ENCODE assay signal across 8 mouse cellular contexts in genomic region chr17:25835301-25835700, GRCm38 (mm10). TPM values are rescaled to one million over a fixed set of nuclear protein-coding genes. Genes with fewer than 3 reads are reported as not detected.
DNase-seq lines count a peak whose midpoint lies in the region; ATAC-seq lines count a peak whose summit lies in the region.

No protein-coding gene starts in this region.

- H3K9me3 ChIP-seq in heart, embryonic 10.5 days = no peaks in the 10 kb centered on the region
- no peaks in the 10 kb centered on the region for H3K9me3 ChIP-seq in neural tube, embryonic 11.5 days (ENCODE audit: control insufficient read depth, low read length)
- no peaks in the 10 kb centered on the region for H3K9me3 ChIP-seq in liver, embryonic 13.5 days (replicated peaks)

- H3K4me1 ChIP-seq in heart, embryonic 10.5 days = peaks cover 77% of the 10 kb centered on the region
- peaks cover 61% of the 10 kb centered on the region for H3K4me1 ChIP-seq in neural tube, embryonic 11.5 days (ENCODE audit: control insufficient read depth, insufficient read depth, low read length)
- peaks cover 87% of the 10 kb centered on the region for H3K4me1 ChIP-seq in liver, embryonic 13.5 days (replicated peaks)

- 96% methylated on average over 7 of the region's 7 CpGs for WGBS in heart, embryonic 10.5 days
- 94% methylated on average over 7 of the region's 7 CpGs for WGBS in neural tube, embryonic 11.5 days
- WGBS in liver, embryonic 13.5 days (ENCODE audit: insufficient replicate concordance) = 74% methylated on average over 7 of the region's 7 CpGs

- peaks cover 59% of the 10 kb centered on the region for H3K36me3 ChIP-seq in heart, embryonic 10.5 days
- peaks cover 28% of the 10 kb centered on the region for H3K36me3 ChIP-seq in neural tube, embryonic 11.5 days (ENCODE audit: control insufficient read depth, insufficient read depth, low read length)
- peaks cover 62% of the 10 kb centered on the region for H3K36me3 ChIP-seq in liver, embryonic 13.5 days

- no peak for DNase-seq in heart, embryonic 10.5 days (ENCODE audit: low spot score)
- no peak for DNase-seq in heart, adult 18-20 months
- DNase-seq in neural tube, embryonic 11.5 days (ENCODE audit: low spot score) = no peak
- DNase-seq in neural tube, embryonic 10.5 days (ENCODE audit: extremely low spot score, low spot score) = no peak
- no peak for DNase-seq in liver, embryonic 13.5 days
- no peak for DNase-seq in spleen, adult 12 weeks (ENCODE audit: low spot score)
- DNase-seq in left cerebral cortex, adult 8-10 months (ENCODE audit: low spot score in 2 of 2) = no peak
- DNase-seq in ovary, postnatal 36 days (ENCODE audit: low spot score) = no peak

- no peaks in the 10 kb centered on the region for H3K27me3 ChIP-seq in heart, embryonic 10.5 days (ENCODE audit: insufficient read depth, poor library complexity, severe bottlenecking)
- no peaks in the 10 kb centered on the region for H3K27me3 ChIP-seq in neural tube, embryonic 11.5 days (ENCODE audit: control insufficient read depth, insufficient read depth, low read length)
- no peaks in the 10 kb centered on the region for H3K27me3 ChIP-seq in liver, embryonic 13.5 days

- no peak overlapping the region for H3K9ac ChIP-seq in neural tube, embryonic 11.5 days (ENCODE audit: low read length)
- 0 out of 2 replicates have a peak overlapping the region, but pooled peaks have one; percentile 92 for H3K9ac ChIP-seq in liver, embryonic 13.5 days

- ATAC-seq in neural tube, embryonic 11.5 days (ENCODE audit: insufficient read depth, low FRiP score, low TSS enrichment) = no peak
- ATAC-seq in liver, embryonic 13.5 days (ENCODE audit: low read depth) = no peak

- peak overlapping the region; percentile 86 for H3K4me3 ChIP-seq in heart, embryonic 10.5 days
- no peak overlapping the region for H3K4me3 ChIP-seq in neural tube, embryonic 11.5 days (ENCODE audit: low read depth, low read length)
- H3K4me3 ChIP-seq in liver, embryonic 13.5 days (replicated peaks) = no peak overlapping the region

- H3K4me2 ChIP-seq in neural tube, embryonic 11.5 days (ENCODE audit: low read depth) = peak overlapping the region; percentile 96; the same call in 1 of the 2 replicates
- H3K4me2 ChIP-seq in liver, embryonic 13.5 days = peak overlapping the region; percentile 99

- no peak overlapping the region for H3K27ac ChIP-seq in heart, embryonic 10.5 days
- no peak overlapping the region for H3K27ac ChIP-seq in neural tube, embryonic 11.5 days (ENCODE audit: low read depth, low read length)
- no peak overlapping the region for H3K27ac ChIP-seq in liver, embryonic 13.5 days

RNA-seq across cellular contexts. Expression of gene Rhbdl1, which starts 1.8 kb away (rescaled TPM):
- polyA plus RNA-seq in heart, embryonic 10.5 days (2016; fragmentation: Nextera tagmentation; extraction: Ambion mirVana) = 2.3 and 4.0 TPM in 2 replicates
- total RNA-seq in heart, adult 18-20 months (2021) = 1 to 10 TPM; 1.8 to 2.3 TPM
- 4.3 and 4.4 TPM in 2 replicates for polyA plus RNA-seq in neural tube, embryonic 11.5 days (2014; fragmentation: Nextera tagmentation; extraction: Ambion mirVana)
- polyA plus RNA-seq in liver, embryonic 13.5 days (2015; fragmentation: Nextera tagmentation; extraction: Ambion mirVana) = 0.20 and 0.30 TPM in 2 replicates
- total RNA-seq in left cerebral cortex, adult 8-10 months (2022) = 10 to 100 TPM; 32.6 to 42.3 (median 37.5) TPM

RNA-seq across cellular contexts. Expression of gene Stub1, which starts 2.1 kb away (rescaled TPM):
- polyA plus RNA-seq in heart, embryonic 10.5 days (2016; fragmentation: Nextera tagmentation; extraction: Ambion mirVana) = 343 and 404 TPM in 2 replicates
- 100 to 1,000 TPM; 113 to 128 TPM for total RNA-seq in heart, adult 18-20 months (2021)
- 327 and 334 TPM in 2 replicates for polyA plus RNA-seq in neural tube, embryonic 11.5 days (2014; fragmentation: Nextera tagmentation; extraction: Ambion mirVana)
- polyA plus RNA-seq in liver, embryonic 13.5 days (2015; fragmentation: Nextera tagmentation; extraction: Ambion mirVana) = 130 TPM in 2 replicates
- total RNA-seq in left cerebral cortex, adult 8-10 months (2022) = 100 to 1,000 TPM; 168 to 175 (median 172) TPM

RNA-seq across cellular contexts. Expression of gene Gm20683, which starts 6.3 kb away (rescaled TPM):
- polyA plus RNA-seq in heart, embryonic 10.5 days (2016; fragmentation: Nextera tagmentation; extraction: Ambion mirVana) = 2.1 and 3.0 TPM in 2 replicates
- total RNA-seq in heart, adult 18-20 months (2021) = 1 to 10 TPM; 1.2 to 3.3 TPM
- polyA plus RNA-seq in neural tube, embryonic 11.5 days (2014; fragmentation: Nextera tagmentation; extraction: Ambion mirVana) = 1.2 and 2.9 TPM in 2 replicates
- polyA plus RNA-seq in liver, embryonic 13.5 days (2015; fragmentation: Nextera tagmentation; extraction: Ambion mirVana) = 0.28 and 0.57 TPM in 2 replicates
- total RNA-seq in left cerebral cortex, adult 8-10 months (2022) = 10 to 100 TPM; 19.4 to 25.5 (median 21.2) TPM

RNA-seq across cellular contexts. Expression of gene Jmjd8, which starts 6.6 kb away (rescaled TPM):
- 45.8 and 50.7 TPM in 2 replicates for polyA plus RNA-seq in heart, embryonic 10.5 days (2016; fragmentation: Nextera tagmentation; extraction: Ambion mirVana)
- 10 to 100 TPM; 28.0 to 34.0 TPM for total RNA-seq in heart, adult 18-20 months (2021)
- polyA plus RNA-seq in neural tube, embryonic 11.5 days (2014; fragmentation: Nextera tagmentation; extraction: Ambion mirVana) = 52.1 and 55.6 TPM in 2 replicates
- 21.7 and 26.9 TPM in 2 replicates for polyA plus RNA-seq in liver, embryonic 13.5 days (2015; fragmentation: Nextera tagmentation; extraction: Ambion mirVana)
- 10 to 100 TPM; 52.6 to 63.8 (median 56.4) TPM for total RNA-seq in left cerebral cortex, adult 8-10 months (2022)

RNA-seq across cellular contexts. Expression of gene Rhot2, which starts 9.3 kb away (rescaled TPM):
- polyA plus RNA-seq in heart, embryonic 10.5 days (2016; fragmentation: Nextera tagmentation; extraction: Ambion mirVana) = 29.0 and 29.8 TPM in 2 replicates
- total RNA-seq in heart, adult 18-20 months (2021) = 100 to 1,000 TPM; 138 to 140 TPM
- polyA plus RNA-seq in neural tube, embryonic 11.5 days (2014; fragmentation: Nextera tagmentation; extraction: Ambion mirVana) = 8.6 and 10.5 TPM in 2 replicates
- polyA plus RNA-seq in liver, embryonic 13.5 days (2015; fragmentation: Nextera tagmentation; extraction: Ambion mirVana) = 12.8 and 13.5 TPM in 2 replicates
- 10 to 100 TPM; 59.9 to 86.5 (median 78.9) TPM for total RNA-seq in left cerebral cortex, adult 8-10 months (2022)
